ENCODE assay signal across 8 mouse cellular contexts in the genomic region with DNA sequence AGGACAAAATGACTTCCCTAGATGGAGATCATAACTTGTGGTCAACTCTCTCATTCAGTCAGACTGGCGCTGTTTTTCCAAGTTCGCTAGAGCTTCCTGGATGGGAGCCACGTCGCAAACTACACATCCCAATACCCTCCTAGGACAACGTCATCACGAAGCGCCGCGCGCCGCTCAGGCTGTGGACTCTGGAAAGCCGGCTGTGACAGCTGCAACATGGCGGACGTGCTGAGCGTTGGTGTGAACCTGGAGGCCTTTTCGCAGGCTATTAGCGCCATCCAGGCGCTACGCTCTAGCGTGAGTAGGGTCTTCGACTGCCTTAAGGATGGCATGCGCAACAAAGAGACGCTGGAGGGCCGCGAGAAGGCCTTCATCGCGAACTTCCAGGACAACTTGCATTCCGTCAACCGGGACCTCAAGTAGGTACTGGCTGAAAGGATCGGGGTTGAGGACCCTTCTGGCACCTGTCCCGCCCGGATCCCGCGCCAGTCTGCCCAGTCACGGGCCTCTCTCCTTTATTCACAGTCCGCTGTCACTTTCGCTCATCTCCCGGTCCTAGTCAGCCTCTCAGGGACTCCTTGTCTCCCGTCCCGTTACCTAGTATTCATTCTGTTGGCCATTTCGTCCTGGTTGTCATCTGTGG. TPM values are rescaled to one million over a fixed set of nuclear protein-coding genes. Genes with fewer than 3 reads are reported as not detected.
DNase-seq lines count a peak whose midpoint lies in the region; ATAC-seq lines count a peak whose summit lies in the region.

A gene (plus strand): TSS at position 191 of the 643 bp plus-strand sequence.

- H3K9me3 ChIP-seq in hindbrain, embryonic 11.5 days (ENCODE audit: control insufficient read depth, low read length): no peaks in the 10 kb centered on the region

- H3K4me2 ChIP-seq in hindbrain, embryonic 11.5 days (replicated peaks; ENCODE audit: low read depth, low read length): peak within 1 kb of the TSS; percentile 57

- no peaks in the 10 kb centered on the region; the same call in 1 of the 2 replicates for H3K4me1 ChIP-seq in hindbrain, embryonic 11.5 days (replicated peaks; ENCODE audit: control insufficient read depth, insufficient read depth, low read length)

- peak within 1 kb of the TSS; percentile 49 for H3K9ac ChIP-seq in hindbrain, embryonic 11.5 days (ENCODE audit: low read depth, low read length)

- ATAC-seq in hindbrain, embryonic 11.5 days (ENCODE audit: low FRiP score): peak; percentile 88

- no peak within 1 kb of the TSS for H3K27ac ChIP-seq in hindbrain, embryonic 11.5 days (ENCODE audit: low read depth, low read length)

- H3K4me3 ChIP-seq in hindbrain, embryonic 11.5 days (ENCODE audit: low read depth, low read length): peak within 1 kb of the TSS; percentile 61

- no peaks in the 10 kb centered on the region for H3K27me3 ChIP-seq in hindbrain, embryonic 11.5 days (ENCODE audit: control insufficient read depth, insufficient read depth, low read length)

- 2% methylated on average over 41 of the region's 41 CpGs for WGBS in hindbrain, embryonic 11.5 days

- peak; percentile 94 for DNase-seq in Muller cell, postnatal 12 days (ENCODE audit: inconsistent ontology term)
- peak; percentile 93 for DNase-seq in cerebellum, adult 9-11 months
- DNase-seq in frontal cortex, adult 2 months (ENCODE audit: extremely low spot score in 1 of 2, low spot score in 1 of 2): peak; percentile 94 to 99
- DNase-seq in hindbrain, embryonic 11.5 days (ENCODE audit: low spot score): peak; percentile 97
- peak; percentile 96 to 97 for DNase-seq in layer of hippocampus, postnatal 10 days (ENCODE audit: low spot score in 2 of 2)
- peak; percentile 98 for DNase-seq in lung, postnatal 10 days
- peak; percentile 92 for DNase-seq in ovary, postnatal 36 days (ENCODE audit: low spot score)
- peak; percentile 92 for DNase-seq in thymus, postnatal 25 days

- H3K36me3 ChIP-seq in hindbrain, embryonic 11.5 days (ENCODE audit: control insufficient read depth, insufficient read depth, low read length): peaks cover 2% of the 10 kb centered on the region; the same call in 1 of the 2 replicates

RNA-seq across cellular contexts. Expression of the gene that starts here (rescaled TPM):
- polyA plus RNA-seq in frontal cortex, adult 2 months (2012; rRNA removed): 41.7 and 47.5 TPM in 2 replicates
- 69.8 and 74.6 TPM in 2 replicates for polyA plus RNA-seq in hindbrain, embryonic 11.5 days (2014; fragmentation: Nextera tagmentation; extraction: Ambion mirVana)
- 10 to 100 TPM; 39.5 to 41.5 TPM for total RNA-seq in layer of hippocampus, postnatal 10 days (2021)
